ENCODE assay signal across 19 mouse cellular contexts in genomic region chr17:5965084-5965781, GRCm38 (mm10). TPM values are rescaled to one million over a fixed set of nuclear protein-coding genes. Genes with fewer than 3 reads are reported as not detected.
DNase-seq lines count a peak whose midpoint lies in the region; ATAC-seq and TF ChIP-seq lines count a peak whose summit lies in the region.
"Had no signal": no experiment of that assay in that cellular context is flagged by ENCODE, and none has a peak within 500 bp of the region (broad histone marks: within the 10 kb centered on the region; RNA-seq: fewer than 3 reads in every experiment).

No protein-coding gene starts in this region.

- no peak for TF ChIP-seq CTCF in stomach, postnatal 0 days (IDR thresholded peaks at IDR 0.05; ENCODE audit: low read depth)
- no peak for TF ChIP-seq CTCF in gastrocnemius, adult 2 months (IDR thresholded peaks at IDR 0.05)

- TF ChIP-seq EP300 in stomach, postnatal 0 days (optimal IDR thresholded peaks at IDR 0.05), result no peak

- intact Hi-C loops in gastrocnemius, adult 2 months (cut with DNase I), result no loop called here

- no peaks in the 10 kb centered on the region for H3K27me3 ChIP-seq in lung, embryonic 15.5 days
- H3K27me3 ChIP-seq in embryonic facial prominence, embryonic 10.5 days (replicated peaks; ENCODE audit: low read depth, poor library complexity, severe bottlenecking), result no peaks in the 10 kb centered on the region
- no peaks in the 10 kb centered on the region for H3K27me3 ChIP-seq in liver, embryonic 15.5 days
- no peaks in the 10 kb centered on the region for H3K27me3 ChIP-seq in stomach, postnatal 0 days (ENCODE audit: control insufficient read depth, insufficient read depth, low read length)
- H3K27me3 ChIP-seq: embryonic facial prominence, embryonic 12.5 days; midbrain, embryonic 12.5 days had no signal

- H3K4me3 ChIP-seq in lung, embryonic 15.5 days, result no peak overlapping the region
- no peak overlapping the region for H3K4me3 ChIP-seq in embryonic facial prominence, embryonic 10.5 days
- H3K4me3 ChIP-seq in liver, embryonic 15.5 days (replicated peaks), result no peak overlapping the region
- H3K4me3 ChIP-seq in stomach, postnatal 0 days (ENCODE audit: low read depth, low read length), result no peak overlapping the region
- no peak overlapping the region for H3K4me3 ChIP-seq in gastrocnemius, adult 2 months
- H3K4me3 ChIP-seq: embryonic facial prominence, embryonic 12.5 days; midbrain, embryonic 12.5 days; myocyte had no signal

- ATAC-seq in lung, embryonic 15.5 days (ENCODE audit: borderline replicate concordance, extremely low read depth, low FRiP score, low TSS enrichment), result no peak
- peak; percentile 73 for ATAC-seq in liver, embryonic 15.5 days (ENCODE audit: insufficient read depth)
- peak; percentile 28 for ATAC-seq in stomach, postnatal 0 days (ENCODE audit: low FRiP score, low TSS enrichment)
- no peak for ATAC-seq in monocyte, adult 5-6 weeks (replicated peaks; ENCODE audit: insufficient number of reproducible peaks, low FRiP score, low TSS enrichment, poor library complexity, severe bottlenecking)

- no peaks in the 10 kb centered on the region for H3K36me3 ChIP-seq in lung, embryonic 15.5 days
- no peaks in the 10 kb centered on the region for H3K36me3 ChIP-seq in embryonic facial prominence, embryonic 10.5 days (replicated peaks)
- H3K36me3 ChIP-seq in liver, embryonic 15.5 days (replicated peaks), result no peaks in the 10 kb centered on the region
- H3K36me3 ChIP-seq in stomach, postnatal 0 days (ENCODE audit: control insufficient read depth, insufficient read depth, low read length), result no peaks in the 10 kb centered on the region
- H3K36me3 ChIP-seq: embryonic facial prominence, embryonic 12.5 days; G1E; midbrain, embryonic 12.5 days had no signal

- H3K4me2 ChIP-seq in lung, embryonic 15.5 days, result no peak overlapping the region
- H3K4me2 ChIP-seq in liver, embryonic 15.5 days, result no peak overlapping the region
- H3K4me2 ChIP-seq in stomach, postnatal 0 days (replicated peaks; ENCODE audit: low read depth), result no peak overlapping the region
- H3K4me2 ChIP-seq: embryonic facial prominence, embryonic 12.5 days; heart, embryonic 11.5 days; midbrain, embryonic 12.5 days had no signal

- no peak overlapping the region for H3K9ac ChIP-seq in lung, embryonic 15.5 days
- H3K9ac ChIP-seq in liver, embryonic 15.5 days, result no peak overlapping the region
- H3K9ac ChIP-seq in stomach, postnatal 0 days (ENCODE audit: low read length), result no peak overlapping the region
- H3K9ac ChIP-seq: embryonic facial prominence, embryonic 12.5 days had no signal

- H3K9me3 ChIP-seq in lung, embryonic 15.5 days, result no peaks in the 10 kb centered on the region
- 0 out of 2 replicates have a peak, but pooled peaks cover 5% of the 10 kb centered on the region for H3K9me3 ChIP-seq in embryonic facial prominence, embryonic 10.5 days
- no peaks in the 10 kb centered on the region for H3K9me3 ChIP-seq in liver, embryonic 15.5 days (replicated peaks)
- no peaks in the 10 kb centered on the region for H3K9me3 ChIP-seq in stomach, postnatal 0 days (ENCODE audit: control insufficient read depth, low read length)
- H3K9me3 ChIP-seq: embryonic facial prominence, embryonic 12.5 days; G1E had no signal

- DNase-seq in lung, postnatal 25 days (ENCODE audit: low spot score), result no peak
- peak; percentile 37 for DNase-seq in embryonic facial prominence, embryonic 10.5 days (ENCODE audit: low spot score)
- DNase-seq in stomach, postnatal 0 days (ENCODE audit: low spot score), result peak; percentile 46
- DNase-seq in gastrocnemius, adult 2 months, result no peak
- no peak for DNase-seq in urinary bladder, postnatal 4 days (ENCODE audit: low spot score in 2 of 2)
- DNase-seq: adrenal gland, postnatal 25 days; cerebellum, adult 9-11 months; gastrocnemius, postnatal 25 days; heart, postnatal 4 days; kidney, postnatal 10 days; thymus, adult 2 months had no signal

- peak overlapping the region; percentile 46 for H3K27ac ChIP-seq in lung, embryonic 15.5 days
- H3K27ac ChIP-seq in embryonic facial prominence, embryonic 10.5 days (replicated peaks), result peak overlapping the region; percentile 54
- peak overlapping the region; percentile 68 for H3K27ac ChIP-seq in liver, embryonic 15.5 days (replicated peaks)
- peak overlapping the region; percentile 53; the same call in 1 of the 2 replicates for H3K27ac ChIP-seq in stomach, postnatal 0 days (replicated peaks)
- no peak overlapping the region for H3K27ac ChIP-seq in gastrocnemius, adult 2 months
- H3K27ac ChIP-seq: embryonic facial prominence, embryonic 12.5 days; midbrain, embryonic 12.5 days had no signal

- 21% methylated on average over 9 of the region's 9 CpGs for WGBS in lung, embryonic 15.5 days
- WGBS in embryonic facial prominence, embryonic 10.5 days, result 33% methylated on average over 9 of the region's 9 CpGs
- 42% methylated on average over 9 of the region's 9 CpGs for WGBS in liver, embryonic 15.5 days (ENCODE audit: insufficient replicate concordance)
- 32% methylated on average over 9 of the region's 9 CpGs for WGBS in stomach, postnatal 0 days

- H3K4me1 ChIP-seq in lung, embryonic 15.5 days, result peaks cover 36% of the 10 kb centered on the region
- peaks cover 18% of the 10 kb centered on the region for H3K4me1 ChIP-seq in embryonic facial prominence, embryonic 10.5 days
- H3K4me1 ChIP-seq in liver, embryonic 15.5 days (replicated peaks), result peaks cover 24% of the 10 kb centered on the region
- H3K4me1 ChIP-seq in stomach, postnatal 0 days (replicated peaks; ENCODE audit: control insufficient read depth, insufficient read depth), result peaks cover 6% of the 10 kb centered on the region
- H3K4me1 ChIP-seq: embryonic facial prominence, embryonic 12.5 days had no signal

RNA-seq across cellular contexts. Expression of gene Synj2, which starts 24.2 kb away (rescaled TPM):
- polyA plus RNA-seq in lung, embryonic 15.5 days (2015; fragmentation: Nextera tagmentation; extraction: Ambion mirVana), result 3.3 and 3.4 TPM in 2 replicates
- polyA plus RNA-seq in embryonic facial prominence, embryonic 10.5 days (2016; fragmentation: Nextera tagmentation; extraction: Ambion mirVana), result 1.4 and 1.8 TPM in 2 replicates
- 2.4 and 2.6 TPM in 2 replicates for polyA plus RNA-seq in liver, embryonic 15.5 days (2015; fragmentation: Nextera tagmentation; extraction: Ambion mirVana)
- 3.2 and 3.3 TPM in 2 replicates for polyA plus RNA-seq in stomach, postnatal 0 days (2015; fragmentation: Nextera tagmentation; extraction: Ambion mirVana)
- 0.29 to 4.9 TPM (median 1.4 TPM) in 3 replicates for total RNA-seq in monocyte, adult 5-6 weeks (2017)
- 10 to 100 TPM; 26.3 to 36.9 TPM for total RNA-seq in gastrocnemius, adult 2 months (2021)

Comparison
In these comparisons a context has a peak if more than half of its experiments do, and no peak if none do; other contexts are left out.
1. ATAC-seq: peak in liver, embryonic 15.5 days (single experiment) and stomach, postnatal 0 days (single experiment); none in lung, embryonic 15.5 days (single experiment) and monocyte, adult 5-6 weeks (single experiment).
2. DNase-seq: peak in embryonic facial prominence, embryonic 10.5 days (single experiment) and stomach, postnatal 0 days (single experiment); none in lung, postnatal 25 days (single experiment), gastrocnemius, adult 2 months (single experiment) and urinary bladder, postnatal 4 days (0 of 2).